Mouse (Mus musculus): ENCODE data around the gene Gtsf1l. TPM values are rescaled to one million over a fixed set of nuclear protein-coding genes. Genes with fewer than 3 reads are reported as not detected.

Gtsf1l gene
- total and polyA plus RNA-seq, 3 experiments = 0.68 TPM; not detected in 2

DNA sequence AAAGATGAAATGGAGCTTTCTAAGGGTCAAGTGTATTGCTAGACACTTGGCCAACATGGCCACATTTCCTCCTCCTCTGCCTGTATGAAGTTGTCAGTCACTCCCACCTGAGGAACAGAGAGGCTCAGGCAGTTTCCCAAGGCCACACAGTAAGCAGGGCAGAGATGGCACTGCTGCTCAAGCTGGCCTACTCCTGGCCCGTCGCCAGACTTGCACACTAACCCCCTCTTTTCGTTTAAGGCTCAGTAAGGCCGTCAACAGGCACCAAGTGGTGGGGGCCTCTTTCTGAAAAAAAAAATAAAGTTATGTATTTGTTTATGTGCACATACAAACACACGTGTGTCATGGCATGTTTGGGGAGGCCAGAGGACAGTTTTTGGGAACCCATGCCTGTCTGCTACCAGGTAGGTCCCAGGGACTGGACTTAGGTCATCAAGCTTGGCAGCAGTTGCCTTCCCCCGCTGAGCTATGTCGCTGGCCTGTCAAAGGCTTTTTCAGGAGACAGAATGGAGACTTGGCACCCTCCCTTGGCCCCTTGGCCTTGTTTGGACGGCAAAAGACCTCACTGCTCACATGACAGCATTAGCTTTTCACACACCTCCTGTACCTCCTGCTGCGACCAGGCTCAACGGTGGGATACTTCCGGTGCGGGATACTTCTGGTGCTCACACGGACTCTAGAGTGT is 16.6 kb upstream of the Gtsf1l start:
- Histone ChIP-seq H3K4me1 (ENCODE audit: control insufficient read depth, insufficient read depth, low read length) (no peaks in the 10 kb centered on the region), H3K27ac (no peak overlapping the region), H3K36me3 (ENCODE audit: control insufficient read depth, insufficient read depth, low read length) (no peaks in the 10 kb centered on the region), H3K27me3 (ENCODE audit: control insufficient read depth, insufficient read depth, low read length) (no peaks in the 10 kb centered on the region), H3K4me3 (no peak overlapping the region), H3K9ac (ENCODE audit: low read depth, low read length) (no peak overlapping the region), H3K79me2 (replicated peaks; ENCODE audit: control insufficient read depth, insufficient read depth, low read length) (no peaks in the 10 kb centered on the region)
- intact Hi-C loops (cut with DNase I) = loop anchor here (5.0 kb wide), 1 partner anchor 98 kb away; the partner anchor contains the start of gene Tox2
- TF ChIP-seq POLR2A (IDR thresholded peaks at IDR 0.05; ENCODE audit: insufficient read depth, low read depth, low read length) = no peak
- TF ChIP-seq EP300 (IDR thresholded peaks at IDR 0.05; ENCODE audit: insufficient read depth, low read depth, low read length) = no peak
- no peak for TF ChIP-seq CTCF (IDR thresholded peaks at IDR 0.05)
- DNase-seq = peak; percentile 10 to 27
- WGBS = 64% methylated on average over 13 of the region's 13 CpGs

DNA sequence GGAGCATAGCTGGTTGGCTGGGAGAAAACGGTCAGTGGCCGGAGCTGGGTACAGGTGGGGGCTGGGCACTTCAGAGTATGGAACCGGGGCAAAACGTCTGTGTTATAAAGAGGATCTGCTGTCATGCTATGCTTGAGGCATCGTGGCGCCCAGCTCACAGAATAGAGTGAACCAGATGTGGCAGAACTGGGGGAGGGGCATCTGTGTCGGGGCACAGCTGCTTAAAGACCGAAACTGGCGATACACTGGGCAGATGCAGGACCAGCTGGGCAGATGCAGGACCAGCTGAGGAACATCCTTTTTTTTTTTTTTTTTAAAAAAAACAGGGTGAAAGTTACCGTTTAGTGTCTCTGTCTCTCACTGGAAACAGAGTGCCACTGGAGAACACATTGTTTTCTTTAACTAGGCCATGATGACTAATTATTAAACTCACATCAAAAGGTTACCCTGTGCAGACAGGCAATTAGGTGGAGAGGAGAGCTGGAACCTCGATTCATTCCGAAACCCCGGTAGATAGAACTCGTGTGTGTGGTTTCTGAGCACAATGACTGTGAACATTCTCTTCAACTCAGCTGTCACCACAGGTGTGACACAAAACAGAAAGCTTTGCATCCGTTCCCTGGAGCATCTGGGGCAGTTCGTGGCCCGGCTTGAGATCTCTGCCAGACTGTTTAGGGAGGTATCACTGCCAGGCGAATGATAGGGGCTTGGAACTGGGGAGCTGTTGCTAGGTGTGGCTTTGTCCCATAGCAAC is 15.4 kb upstream of the Gtsf1l start:
- no peaks in the 10 kb centered on the region for H3K79me2 ChIP-seq (replicated peaks; ENCODE audit: control insufficient read depth, insufficient read depth, low read length)
- TF ChIP-seq CTCF (IDR thresholded peaks at IDR 0.05) = no peak
- no peak for TF ChIP-seq POLR2A (IDR thresholded peaks at IDR 0.05; ENCODE audit: insufficient read depth, low read depth, low read length)
- no peak for TF ChIP-seq EP300 (IDR thresholded peaks at IDR 0.05; ENCODE audit: insufficient read depth, low read depth, low read length)
- WGBS = 64% methylated on average over 18 of the region's 18 CpGs
- H3K4me3 ChIP-seq = no peak overlapping the region
- no peaks in the 10 kb centered on the region for H3K4me1 ChIP-seq (ENCODE audit: control insufficient read depth, insufficient read depth, low read length)
- no peaks in the 10 kb centered on the region for H3K27me3 ChIP-seq (ENCODE audit: control insufficient read depth, insufficient read depth, low read length)
- intact Hi-C loops (cut with DNase I) = loop anchor here (5.0 kb wide), 1 partner anchor 99 kb away; the partner anchor contains the start of gene Tox2
- H3K9ac ChIP-seq (ENCODE audit: low read depth, low read length) = no peak overlapping the region
- no peak for DNase-seq
- no peak overlapping the region for H3K27ac ChIP-seq
- H3K36me3 ChIP-seq (ENCODE audit: control insufficient read depth, insufficient read depth, low read length) = no peaks in the 10 kb centered on the region

DNA sequence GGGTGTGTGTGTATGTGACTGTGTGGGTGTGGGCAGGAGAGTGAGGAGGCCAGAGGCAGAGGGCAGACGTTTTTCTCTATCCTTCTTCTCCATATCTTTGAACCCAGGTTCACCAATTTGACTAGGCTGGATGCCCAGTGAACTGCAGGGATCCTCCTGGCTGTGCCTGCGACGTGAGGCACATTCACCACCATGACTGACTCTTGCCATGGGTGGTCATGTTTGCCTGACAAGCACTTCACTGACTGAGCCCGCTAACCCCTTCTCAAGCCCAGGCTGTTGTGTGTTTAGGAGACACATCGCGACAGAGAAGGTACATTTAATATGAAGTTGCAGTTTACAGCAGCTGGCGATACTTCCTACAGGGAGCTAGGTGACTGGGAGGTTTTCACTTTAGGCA is 14.6 kb upstream of the Gtsf1l start:
- intact Hi-C loops (cut with DNase I) = loop anchor here (5.0 kb wide), 1 partner anchor 100 kb away; the partner anchor contains the start of gene Tox2
- Histone ChIP-seq H3K27me3 (ENCODE audit: control insufficient read depth, insufficient read depth, low read length) (no peaks in the 10 kb centered on the region), H3K4me3 (no peak overlapping the region), H3K36me3 (ENCODE audit: control insufficient read depth, insufficient read depth, low read length) (no peaks in the 10 kb centered on the region), H3K79me2 (replicated peaks; ENCODE audit: control insufficient read depth, insufficient read depth, low read length) (no peaks in the 10 kb centered on the region), H3K9ac (ENCODE audit: low read depth, low read length) (no peak overlapping the region), H3K4me1 (ENCODE audit: control insufficient read depth, insufficient read depth, low read length) (no peaks in the 10 kb centered on the region), H3K27ac (no peak overlapping the region)
- 60% methylated on average over 7 of the region's 7 CpGs for WGBS
- no peak for TF ChIP-seq POLR2A (IDR thresholded peaks at IDR 0.05; ENCODE audit: insufficient read depth, low read depth, low read length)
- no peak for TF ChIP-seq EP300 (IDR thresholded peaks at IDR 0.05; ENCODE audit: insufficient read depth, low read depth, low read length)
- TF ChIP-seq CTCF (IDR thresholded peaks at IDR 0.05) = no peak
- no peak for DNase-seq

DNA sequence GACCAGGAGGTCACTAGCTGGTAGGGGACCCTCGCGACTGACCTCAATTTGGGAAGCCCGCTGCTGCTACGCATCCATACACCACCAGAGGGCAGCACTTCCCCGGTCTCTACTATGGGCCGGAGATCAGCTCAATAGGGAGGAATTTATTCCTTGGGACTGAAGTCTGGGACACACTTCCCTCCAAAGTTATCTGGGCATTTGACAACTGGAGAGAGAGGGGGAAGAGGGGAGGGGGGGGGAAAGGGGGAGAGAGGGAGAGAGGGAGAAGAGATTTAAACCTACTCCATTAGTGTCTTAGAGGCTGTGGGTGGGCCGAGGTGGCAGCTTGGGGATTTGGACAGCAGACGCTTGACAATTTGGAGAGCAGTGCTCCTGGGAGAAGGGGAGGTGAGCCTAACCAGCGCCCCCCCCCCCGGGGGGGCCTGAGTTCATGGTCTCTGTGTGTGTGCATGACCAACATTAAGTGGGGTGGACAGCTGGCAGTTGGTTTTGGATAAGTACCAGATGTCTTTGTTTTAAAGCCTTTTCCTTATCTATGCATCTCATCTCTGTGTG is 14.1 kb upstream of the Gtsf1l start:
- H3K27me3 ChIP-seq (ENCODE audit: control insufficient read depth, insufficient read depth, low read length) = no peaks in the 10 kb centered on the region
- peak; percentile 53 to 75 for DNase-seq
- no peaks in the 10 kb centered on the region for H3K4me1 ChIP-seq (ENCODE audit: control insufficient read depth, insufficient read depth, low read length)
- intact Hi-C loops (cut with DNase I) = loop anchor here (1.0 to 5.0 kb wide), 3 partner anchors 101 to 301 kb away; partner anchors contain the start of gene Tox2
- 9% methylated on average over 10 of the region's 10 CpGs for WGBS
- H3K36me3 ChIP-seq (ENCODE audit: control insufficient read depth, insufficient read depth, low read length) = no peaks in the 10 kb centered on the region
- TF ChIP-seq CTCF (IDR thresholded peaks at IDR 0.05) (peak; percentile 83), POLR2A (IDR thresholded peaks at IDR 0.05; ENCODE audit: insufficient read depth, low read depth, low read length) (no peak), EP300 (IDR thresholded peaks at IDR 0.05; ENCODE audit: insufficient read depth, low read depth, low read length) (0 out of 2 replicates have a peak, but pooled peaks have one; percentile 42)
- no peak overlapping the region for H3K4me3 ChIP-seq
- H3K9ac ChIP-seq (ENCODE audit: low read depth, low read length) = no peak overlapping the region
- no peak overlapping the region for H3K27ac ChIP-seq
- no peaks in the 10 kb centered on the region for H3K79me2 ChIP-seq (replicated peaks; ENCODE audit: control insufficient read depth, insufficient read depth, low read length)

DNA sequence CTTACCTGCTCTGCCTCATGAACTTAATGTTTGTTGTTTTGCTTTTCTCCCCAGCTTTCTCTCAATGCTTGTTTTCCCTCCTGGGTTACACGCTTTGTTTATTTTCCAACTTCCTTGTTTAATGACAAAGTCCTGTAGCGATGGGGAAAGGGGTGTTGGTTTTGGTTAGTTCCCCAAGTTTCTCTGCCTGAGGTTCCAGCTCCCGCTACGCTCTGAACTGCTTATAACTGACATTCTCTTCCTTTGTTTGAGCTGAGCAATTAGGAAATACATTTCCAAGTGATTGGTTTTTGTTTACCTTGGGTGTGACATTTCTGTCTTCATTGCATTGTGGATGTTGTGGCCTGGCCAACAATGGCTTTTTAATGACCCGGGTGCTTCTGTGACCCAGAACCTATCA is 12.9 kb upstream of the Gtsf1l start:
- intact Hi-C loops (cut with DNase I) = loop anchor here (2.0 to 5.0 kb wide), 2 partner anchors 102 to 302 kb away; partner anchors contain the start of gene Tox2
- H3K79me2 ChIP-seq (replicated peaks; ENCODE audit: control insufficient read depth, insufficient read depth, low read length) = no peaks in the 10 kb centered on the region
- H3K36me3 ChIP-seq (ENCODE audit: control insufficient read depth, insufficient read depth, low read length) = no peaks in the 10 kb centered on the region
- TF ChIP-seq CTCF (IDR thresholded peaks at IDR 0.05) (no peak), EP300 (IDR thresholded peaks at IDR 0.05; ENCODE audit: insufficient read depth, low read depth, low read length) (no peak), POLR2A (IDR thresholded peaks at IDR 0.05; ENCODE audit: insufficient read depth, low read depth, low read length) (no peak)
- H3K4me1 ChIP-seq (ENCODE audit: control insufficient read depth, insufficient read depth, low read length) = no peaks in the 10 kb centered on the region
- no peak overlapping the region for H3K4me3 ChIP-seq
- H3K27me3 ChIP-seq (ENCODE audit: control insufficient read depth, insufficient read depth, low read length) = no peaks in the 10 kb centered on the region
- no peak for DNase-seq
- H3K27ac ChIP-seq = no peak overlapping the region
- no peak overlapping the region for H3K9ac ChIP-seq (ENCODE audit: low read depth, low read length)
- 68% methylated on average over 5 of the region's 5 CpGs for WGBS

Data from heart, adult 2 months (tissue).